ENCODE assay signal across 9 mouse cellular contexts in genomic region chr17:56305826-56306225, GRCm38 (mm10). TPM values are rescaled to one million over a fixed set of nuclear protein-coding genes. Genes with fewer than 3 reads are reported as not detected.
DNase-seq lines count a peak whose midpoint lies in the region; ATAC-seq lines count a peak whose summit lies in the region.
"Had no signal": no experiment of that assay in that cellular context is flagged by ENCODE, and none has a peak within 500 bp of the region (broad histone marks: within the 10 kb centered on the region; RNA-seq: fewer than 3 reads in every experiment).

No protein-coding gene starts in this region.

- intact Hi-C loops in gastrocnemius, postnatal 14 days (cut with DNase I; ENCODE audit: low total_unique reads): no loop called here

- H3K9me3 ChIP-seq in embryonic facial prominence, embryonic 10.5 days: no peaks in the 10 kb centered on the region
- H3K9me3 ChIP-seq in intestine, embryonic 14.5 days (ENCODE audit: control insufficient read depth, low read length): no peaks in the 10 kb centered on the region
- no peaks in the 10 kb centered on the region for H3K9me3 ChIP-seq in lung, embryonic 16.5 days (ENCODE audit: control insufficient read depth, low read length)

- H3K4me3 ChIP-seq in embryonic facial prominence, embryonic 10.5 days: peak overlapping the region; percentile 91
- peak overlapping the region; percentile 86 for H3K4me3 ChIP-seq in intestine, embryonic 14.5 days (ENCODE audit: low read depth, low read length)
- peak overlapping the region; percentile 90 for H3K4me3 ChIP-seq in lung, embryonic 16.5 days (ENCODE audit: low read length)

- peak; percentile 59 for DNase-seq in kidney, adult 18-20 months
- DNase-seq in kidney, adult 11 months: no peak
- DNase-seq in embryonic facial prominence, embryonic 10.5 days (ENCODE audit: low spot score): peak; percentile 31
- no peak for DNase-seq in intestine, embryonic 14.5 days (ENCODE audit: low spot score)
- DNase-seq in left cerebral cortex, adult 9 months (ENCODE audit: low spot score in 2 of 2): no peak
- DNase-seq in right cerebral cortex, postnatal 25 days: no peak
- DNase-seq in gastrocnemius, postnatal 14 days: no peak

- peaks cover 60% of the 10 kb centered on the region for H3K4me1 ChIP-seq in embryonic facial prominence, embryonic 10.5 days
- H3K4me1 ChIP-seq in intestine, embryonic 14.5 days (replicated peaks; ENCODE audit: control insufficient read depth, insufficient read depth, low read length): peaks cover 46% of the 10 kb centered on the region
- peaks cover 41% of the 10 kb centered on the region for H3K4me1 ChIP-seq in lung, embryonic 16.5 days (replicated peaks; ENCODE audit: control insufficient read depth, insufficient read depth, low read length)

- no peak overlapping the region for H3K9ac ChIP-seq in intestine, embryonic 14.5 days (ENCODE audit: low read length)
- peak overlapping the region; percentile 75 for H3K9ac ChIP-seq in lung, embryonic 16.5 days (ENCODE audit: low read length)

- ATAC-seq in intestine, embryonic 14.5 days (replicated peaks; ENCODE audit: low FRiP score, low TSS enrichment, low read depth): no peak
- no peak for ATAC-seq in lung, embryonic 16.5 days (ENCODE audit: low read depth)

- H3K4me2 ChIP-seq in intestine, embryonic 14.5 days (ENCODE audit: low read length): peak overlapping the region; percentile 99
- peak overlapping the region; percentile 98 for H3K4me2 ChIP-seq in lung, embryonic 16.5 days (ENCODE audit: low read depth, low read length)

- 80% methylated on average over 8 of the region's 8 CpGs for WGBS in embryonic facial prominence, embryonic 10.5 days
- 62% methylated on average over 8 of the region's 8 CpGs for WGBS in intestine, embryonic 14.5 days
- WGBS in lung, embryonic 16.5 days: 48% methylated on average over 8 of the region's 8 CpGs

- H3K36me3 ChIP-seq in embryonic facial prominence, embryonic 10.5 days (replicated peaks): peaks cover 61% of the 10 kb centered on the region
- peaks cover 54% of the 10 kb centered on the region for H3K36me3 ChIP-seq in intestine, embryonic 14.5 days (ENCODE audit: control insufficient read depth, insufficient read depth, low read length)
- H3K36me3 ChIP-seq in lung, embryonic 16.5 days (ENCODE audit: control insufficient read depth, insufficient read depth, low read length): peaks cover 22% of the 10 kb centered on the region

- peak overlapping the region; percentile 98 for H3K27ac ChIP-seq in embryonic facial prominence, embryonic 10.5 days (replicated peaks)
- no peak overlapping the region; the same call in 1 of the 2 replicates for H3K27ac ChIP-seq in intestine, embryonic 14.5 days (ENCODE audit: low read depth)
- H3K27ac ChIP-seq in lung, embryonic 16.5 days (ENCODE audit: low read length): peak overlapping the region; percentile 57; the same call in 1 of the 2 replicates

- H3K27me3 ChIP-seq in embryonic facial prominence, embryonic 10.5 days (replicated peaks; ENCODE audit: low read depth, poor library complexity, severe bottlenecking): no peaks in the 10 kb centered on the region
- no peaks in the 10 kb centered on the region for H3K27me3 ChIP-seq in intestine, embryonic 14.5 days (replicated peaks; ENCODE audit: control insufficient read depth, insufficient read depth, low read length)
- H3K27me3 ChIP-seq in lung, embryonic 16.5 days (ENCODE audit: control insufficient read depth, insufficient read depth, low read depth, low read length): no peaks in the 10 kb centered on the region

RNA-seq across cellular contexts. Expression of gene Uhrf1, which starts 2.7 kb away (rescaled TPM):
- polyA plus RNA-seq in embryonic facial prominence, embryonic 10.5 days (2016; fragmentation: Nextera tagmentation; extraction: Ambion mirVana): 279 and 301 TPM in 2 replicates
- 122 and 123 TPM in 2 replicates for polyA plus RNA-seq in intestine, embryonic 14.5 days (2014; fragmentation: Nextera tagmentation; extraction: Ambion mirVana)
- 124 and 130 TPM in 2 replicates for polyA plus RNA-seq in lung, embryonic 16.5 days (2015; fragmentation: Nextera tagmentation; extraction: Ambion mirVana)
- 1 to 10 TPM; 5.4 to 7.4 TPM for total RNA-seq in gastrocnemius, postnatal 14 days (2021)

RNA-seq across cellular contexts. Expression of gene Arrdc5, which starts 5.7 kb away (rescaled TPM):
- not detected in 2 replicates for polyA plus RNA-seq in embryonic facial prominence, embryonic 10.5 days (2016; fragmentation: Nextera tagmentation; extraction: Ambion mirVana)
- polyA plus RNA-seq in intestine, embryonic 14.5 days (2014; fragmentation: Nextera tagmentation; extraction: Ambion mirVana): 0.17 TPM in 1 of 2 replicates, not detected in the other
- polyA plus RNA-seq in lung, embryonic 16.5 days (2015; fragmentation: Nextera tagmentation; extraction: Ambion mirVana): not detected in 2 replicates
- not detected for total RNA-seq in gastrocnemius, postnatal 14 days (2021)
- total RNA-seq: adrenal gland, postnatal 36 days had no signal

RNA-seq across cellular contexts. Expression of gene Plin3, which starts 13.2 kb away (rescaled TPM):
- polyA plus RNA-seq in embryonic facial prominence, embryonic 10.5 days (2016; fragmentation: Nextera tagmentation; extraction: Ambion mirVana): 67.7 and 72.2 TPM in 2 replicates
- 88.2 and 95.1 TPM in 2 replicates for polyA plus RNA-seq in intestine, embryonic 14.5 days (2014; fragmentation: Nextera tagmentation; extraction: Ambion mirVana)
- 87.5 and 90.2 TPM in 2 replicates for polyA plus RNA-seq in lung, embryonic 16.5 days (2015; fragmentation: Nextera tagmentation; extraction: Ambion mirVana)
- 10 to 100 TPM; 32.8 to 55.8 TPM for total RNA-seq in gastrocnemius, postnatal 14 days (2021)

RNA-seq across cellular contexts. Expression of gene Kdm4b, which starts 20.0 kb away (rescaled TPM):
- 46.2 and 46.8 TPM in 2 replicates for polyA plus RNA-seq in embryonic facial prominence, embryonic 10.5 days (2016; fragmentation: Nextera tagmentation; extraction: Ambion mirVana)
- 28.4 and 33.5 TPM in 2 replicates for polyA plus RNA-seq in intestine, embryonic 14.5 days (2014; fragmentation: Nextera tagmentation; extraction: Ambion mirVana)
- 26.6 and 28.4 TPM in 2 replicates for polyA plus RNA-seq in lung, embryonic 16.5 days (2015; fragmentation: Nextera tagmentation; extraction: Ambion mirVana)
- 10 to 100 TPM; 24.1 to 27.2 TPM for total RNA-seq in gastrocnemius, postnatal 14 days (2021)

RNA-seq across cellular contexts. Expression of gene Ticam1, which starts 29.2 kb away (rescaled TPM):
- polyA plus RNA-seq in embryonic facial prominence, embryonic 10.5 days (2016; fragmentation: Nextera tagmentation; extraction: Ambion mirVana): 3.2 and 3.7 TPM in 2 replicates
- polyA plus RNA-seq in intestine, embryonic 14.5 days (2014; fragmentation: Nextera tagmentation; extraction: Ambion mirVana): 7.1 and 11.3 TPM in 2 replicates
- 5.5 and 5.7 TPM in 2 replicates for polyA plus RNA-seq in lung, embryonic 16.5 days (2015; fragmentation: Nextera tagmentation; extraction: Ambion mirVana)
- 1 to 10 TPM; 5.3 to 7.1 TPM for total RNA-seq in gastrocnemius, postnatal 14 days (2021)

Comparison
In these comparisons a context has a peak if more than half of its experiments do, and no peak if none do; other contexts are left out.
1. DNase-seq: peak in kidney, adult 18-20 months (single experiment) and embryonic facial prominence, embryonic 10.5 days (single experiment); none in kidney, adult 11 months (single experiment), intestine, embryonic 14.5 days (single experiment), left cerebral cortex, adult 9 months (0 of 2), right cerebral cortex, postnatal 25 days (single experiment) and gastrocnemius, postnatal 14 days (single experiment).
2. Peak in every context shown above with its lines, with median percentiles within 50 percentile points of each other: H3K4me3 ChIP-seq.